Mouse (Mus musculus): ENCODE data around the gene Abcc9. TPM values are rescaled to one million over a fixed set of nuclear protein-coding genes. Genes with fewer than 3 reads are reported as not detected.

Gene Abcc9
- polyA plus RNA-seq, 2 experiments from 2014 or later, result not detected

- ATAC-seq, result no peak
These were observed 89.7 kb downstream of the Abcc9 start for GRCm38 (mm10) chr6:142612366-142612765.

- no peak for ATAC-seq
These were observed 92.4 kb downstream of the Abcc9 start for GRCm38 (mm10) chr6:142609401-142610373.

DNA sequence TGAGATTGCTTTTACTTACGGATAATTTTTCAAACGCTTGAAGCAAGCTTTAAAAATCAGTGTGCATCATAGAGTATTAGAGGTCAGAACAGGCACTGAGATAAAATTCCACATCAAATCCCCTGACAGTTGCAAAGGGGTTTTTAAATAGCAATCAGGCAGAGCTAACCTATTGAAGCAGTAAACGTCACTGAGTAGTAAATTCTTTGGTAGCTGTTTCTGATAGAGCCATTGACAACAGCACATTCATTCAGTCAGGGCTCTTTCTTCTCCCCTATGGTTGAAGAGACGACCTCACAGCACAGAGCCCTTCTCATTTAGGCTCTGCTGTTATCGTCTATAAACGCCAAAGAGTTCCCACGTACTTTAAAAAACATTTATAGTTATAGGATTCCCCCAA lies 95.0 kb downstream of the Abcc9 start:
- no peak for ATAC-seq

GRCm38 (mm10) chr6:142602772-142603171 lies 99.3 kb downstream of the Abcc9 start:
- ATAC-seq, result no peak

DNA sequence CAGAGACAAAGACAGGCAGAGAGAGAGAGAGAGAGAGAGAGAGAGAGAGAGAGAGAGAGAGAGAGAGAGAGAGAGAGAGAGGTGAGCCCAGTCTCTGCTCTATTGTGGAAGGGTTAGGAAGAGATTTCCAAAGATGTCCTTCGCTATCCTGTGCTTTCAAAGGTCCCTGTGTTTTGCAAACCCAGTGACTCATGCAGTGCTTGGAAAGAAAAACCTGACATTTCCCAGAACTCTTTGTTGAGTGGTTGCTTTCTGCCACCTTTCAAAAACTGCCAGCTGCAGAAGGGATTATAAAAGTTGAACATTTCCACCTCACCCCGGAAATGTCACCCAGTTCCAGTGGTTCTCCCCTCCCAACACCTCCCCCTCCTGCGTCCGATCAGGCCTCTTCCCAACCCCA lies 123.3 kb downstream of the Abcc9 start:
- no peak for ATAC-seq

GRCm38 (mm10) chr6:142577801-142578200 lies 124.3 kb downstream of the Abcc9 start:
- ATAC-seq, result no peak

- peak; percentile 41 for ATAC-seq
These were observed 129.2 kb downstream of the Abcc9 start for GRCm38 (mm10) chr6:142572876-142573275.

GRCm38 (mm10) chr6:142571629-142572360 lies 130.3 kb downstream of the Abcc9 start:
- no peak for ATAC-seq

DNA sequence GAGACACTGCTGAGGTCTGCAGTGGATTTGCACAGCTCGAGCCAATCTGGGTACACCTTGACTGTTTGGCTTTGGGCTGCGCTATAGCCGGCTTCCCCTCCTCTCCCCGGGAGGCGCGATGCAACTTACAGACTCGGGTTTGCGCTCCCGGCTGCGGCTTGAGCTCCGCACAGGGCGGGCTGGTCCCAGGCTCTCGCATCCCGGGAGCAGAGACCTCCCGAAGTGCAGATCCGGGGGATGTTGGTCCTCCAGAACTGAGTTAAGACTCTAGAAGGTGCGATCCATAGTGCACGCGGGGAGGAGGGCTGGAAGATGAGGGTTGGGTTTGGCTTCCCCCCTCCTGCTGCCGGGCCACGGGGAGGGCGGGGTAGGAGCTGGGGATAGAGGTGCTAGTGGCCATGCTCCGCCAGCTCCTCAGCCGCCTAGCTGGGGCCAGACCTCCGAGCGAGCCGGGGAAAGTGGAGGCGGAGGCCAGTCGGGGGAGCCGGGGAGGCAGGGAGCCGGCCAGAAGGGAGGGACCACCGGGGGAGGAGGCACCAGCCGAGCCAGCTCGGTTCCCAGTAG lies 131.0 kb downstream of the Abcc9 start, which contains the start of gene Kcnj8:
Gene Kcnj8, minus strand, starts transcription at position 560 of the 564 bp plus-strand sequence.
- peak; percentile 30 for ATAC-seq

- no peak for ATAC-seq
These were observed 131.9 kb downstream of the Abcc9 start for GRCm38 (mm10) chr6:142570046-142570770.

GRCm38 (mm10) chr6:142568713-142569357 lies 133.3 kb downstream of the Abcc9 start:
- no peak for ATAC-seq

GRCm38 (mm10) chr6:142567452-142567851 lies 134.7 kb downstream of the Abcc9 start:
- ATAC-seq, result no peak

- no peak for ATAC-seq
These were observed 137.4 kb downstream of the Abcc9 start for GRCm38 (mm10) chr6:142564746-142565145.

- ATAC-seq, result peak; percentile 88
These were observed 141.0 kb downstream of the Abcc9 start for GRCm38 (mm10) chr6:142561151-142561550.

GRCm38 (mm10) chr6:142558772-142559679 lies 143.1 kb downstream of the Abcc9 start:
- no peak for ATAC-seq

GRCm38 (mm10) chr6:142558076-142558475 lies 144.0 kb downstream of the Abcc9 start:
- ATAC-seq, result no peak

- ATAC-seq, result no peak
These were observed 146.1 kb downstream of the Abcc9 start for GRCm38 (mm10) chr6:142555988-142556387.

DNA sequence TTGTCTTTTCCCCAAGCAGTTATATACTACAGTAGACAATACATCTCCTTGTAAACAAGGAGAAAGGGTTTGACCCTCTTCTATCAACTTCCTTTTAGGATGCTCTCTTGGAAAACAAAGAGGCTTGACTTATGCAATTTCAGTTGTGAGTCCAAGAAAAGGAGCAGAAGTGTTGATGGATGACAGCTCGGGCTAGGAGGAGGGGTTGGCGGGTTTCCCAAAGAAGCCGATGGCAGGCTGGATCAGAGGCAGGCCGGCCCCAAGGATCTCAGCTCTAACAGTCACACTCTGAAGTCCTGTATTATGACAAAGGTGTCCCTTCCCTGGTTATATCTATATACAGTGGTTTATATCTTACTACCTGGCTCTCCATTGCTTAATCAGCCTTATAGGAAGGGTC lies 150.6 kb downstream of the Abcc9 start:
- no peak for ATAC-seq

DNA sequence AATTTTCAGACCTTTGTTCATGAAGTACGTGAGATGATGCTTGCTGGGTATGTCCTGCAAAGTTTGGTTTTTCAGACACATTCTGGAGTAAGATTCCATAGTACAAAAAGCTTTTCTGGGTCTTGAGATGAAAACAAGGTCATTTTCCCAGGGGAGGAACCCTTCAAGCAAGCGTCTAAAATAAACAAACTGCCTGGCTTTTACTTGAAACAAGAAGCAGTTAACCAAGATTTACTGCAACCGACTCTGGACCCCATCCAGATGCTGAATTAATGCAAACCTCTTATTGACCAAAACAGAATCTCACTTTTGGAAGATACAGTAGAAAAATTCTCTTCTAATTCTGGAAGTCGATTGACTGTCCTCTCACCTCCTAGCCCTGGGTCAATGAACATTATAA lies 151.2 kb downstream of the Abcc9 start:
- ATAC-seq, result no peak

GRCm38 (mm10) chr6:142548377-142548776 lies 153.7 kb downstream of the Abcc9 start:
- ATAC-seq, result no peak

DNA sequence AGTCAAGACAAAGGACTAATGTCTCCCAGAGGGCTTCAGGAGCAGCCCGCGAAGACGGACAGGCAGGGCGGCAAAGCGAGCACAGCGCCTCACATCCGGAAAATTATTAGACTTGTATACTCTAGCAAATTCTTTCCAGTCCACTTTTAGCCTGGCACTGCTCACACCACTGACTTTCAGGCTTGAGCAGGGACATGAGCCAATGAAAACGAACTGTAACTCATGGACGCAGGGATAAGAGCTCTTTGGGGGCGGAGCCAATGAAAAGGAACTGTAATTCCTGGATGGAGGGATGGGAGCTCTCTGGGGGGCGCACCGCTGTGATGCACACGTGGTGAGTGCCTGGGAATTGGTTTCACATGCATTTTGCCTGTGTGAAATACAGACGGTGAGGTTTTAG lies 157.0 kb downstream of the Abcc9 start:
- ATAC-seq, result no peak

Measured in activated CD4-positive, CD25-positive, alpha-beta regulatory T cell, adult 4 months (primary cell).